Mouse (Mus musculus): Measurements from ENCODE around the gene 1700067K01Rik. TPM values are rescaled to one million over a fixed set of nuclear protein-coding genes. Genes with fewer than 3 reads are reported as not detected.
A peak's percentile ranks its signal among the peaks of the same experiment; 100 is the strongest.

Gene 1700067K01Rik
- 0.28 and 0.73 TPM in 2 replicates for polyA plus RNA-seq (2016; fragmentation: Nextera tagmentation; extraction: Ambion mirVana)

- peaks cover 55% of the 10 kb centered on the region for H3K4me1 ChIP-seq
- H3K27me3 ChIP-seq (ENCODE audit: low read depth, poor library complexity, severe bottlenecking): peaks cover 44% of the 10 kb centered on the region
- H3K36me3 ChIP-seq: peaks cover 40% of the 10 kb centered on the region
- DNase-seq (ENCODE audit: low spot score): peak; percentile 55
- H3K9me3 ChIP-seq (replicated peaks): no peaks in the 10 kb centered on the region
- peak within 1 kb of the TSS; percentile 32 for H3K4me3 ChIP-seq
- peak within 1 kb of the TSS; percentile 64 for H3K27ac ChIP-seq
- 19% methylated on average over 61 of the region's 61 CpGs for WGBS
Measured at GRCm38 (mm10) chr8:84001281-84002000, at the start of gene 1700067K01Rik. Gene 1700067K01Rik, plus strand, starts transcription at chr8:84001502.

DNA sequence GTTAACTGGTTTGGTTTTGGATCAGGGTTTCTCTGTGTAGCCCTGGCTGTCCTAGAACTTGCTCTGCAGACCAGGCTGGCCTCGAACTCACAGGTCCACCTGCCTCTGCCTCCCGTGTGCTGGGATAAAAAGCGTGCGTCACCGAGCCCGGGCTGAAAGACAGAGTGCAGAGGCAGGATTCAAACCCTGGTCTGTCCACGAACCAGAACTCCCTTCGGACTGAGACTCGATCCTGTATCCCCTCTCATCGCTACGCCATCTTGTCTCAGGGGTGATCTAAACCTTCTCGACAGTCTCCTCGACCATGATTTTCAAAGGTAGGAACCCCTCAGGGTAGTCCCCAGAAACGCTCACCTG, 46.6 kb upstream of the 1700067K01Rik start:
- Histone ChIP-seq H3K27me3 (ENCODE audit: low read depth, poor library complexity, severe bottlenecking) (no peaks in the 10 kb centered on the region), H3K36me3 (peaks cover 8% of the 10 kb centered on the region; the same call in 1 of the 2 replicates), H3K4me1 (peaks cover 21% of the 10 kb centered on the region), H3K9me3 (replicated peaks) (no peaks in the 10 kb centered on the region), H3K27ac (peak overlapping the region; percentile 81), H3K4me3 (peak overlapping the region; percentile 84)
- 2% methylated on average over 14 of the region's 14 CpGs for WGBS
- no peak for DNase-seq (ENCODE audit: low spot score)

DNA sequence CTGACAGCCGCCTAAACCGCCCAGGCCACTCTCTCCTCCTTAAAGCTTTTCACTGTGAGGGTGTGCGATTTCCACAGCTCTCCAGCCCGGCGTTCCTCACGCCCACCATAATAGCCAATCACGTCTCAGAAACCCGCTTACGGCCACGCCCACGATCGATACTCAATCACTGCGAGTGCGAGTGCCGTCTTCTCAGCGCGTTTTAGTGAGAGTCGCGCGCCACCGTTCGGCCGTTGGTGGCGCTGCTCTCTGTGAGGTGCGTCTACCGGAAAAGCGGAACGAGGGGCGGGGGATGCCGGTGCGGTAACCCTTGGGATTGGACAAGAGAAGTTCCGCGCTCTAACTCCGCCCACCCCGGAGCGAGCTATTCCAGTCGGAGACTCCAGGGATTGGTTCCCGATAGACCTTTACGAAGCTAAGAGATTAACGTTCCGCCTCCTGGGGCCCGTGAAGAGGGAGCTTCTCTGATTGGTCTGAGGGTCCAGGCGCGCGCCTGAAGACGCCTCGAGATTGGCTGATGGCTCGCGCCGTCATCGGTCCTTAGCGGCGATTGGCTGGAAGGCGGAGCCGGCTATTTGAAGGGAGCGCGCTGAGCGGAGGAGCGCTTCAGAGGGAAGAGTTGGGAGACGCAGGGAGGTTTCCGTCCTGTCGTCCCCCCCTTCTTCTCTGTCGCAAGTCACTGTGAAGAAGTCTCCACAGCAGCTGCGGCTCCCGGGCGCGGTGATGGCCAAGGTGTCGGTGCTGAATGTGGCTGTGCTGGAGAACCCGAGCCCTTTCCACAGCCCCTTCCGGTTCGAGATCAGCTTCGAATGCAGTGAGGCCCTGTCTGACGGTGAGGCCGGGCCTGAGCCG, 46.0 kb upstream of the 1700067K01Rik start, which contains the start of the genes Gm10644 and Asf1b:
Gm10644 (minus strand) TSS at position 100 of the 852 bp plus-strand sequence.
Asf1b (plus strand) TSS at position 402 of the 852 bp plus-strand sequence.
- Histone ChIP-seq H3K27me3 (ENCODE audit: low read depth, poor library complexity, severe bottlenecking) (no peaks in the 10 kb centered on the region), H3K27ac (peak within 1 kb of the TSS; percentile 81), H3K4me1 (peaks cover 21% of the 10 kb centered on the region), H3K36me3 (peaks cover 8% of the 10 kb centered on the region; the same call in 1 of the 2 replicates), H3K9me3 (replicated peaks) (no peaks in the 10 kb centered on the region), H3K4me3 (peak within 1 kb of the TSS; percentile 84)
- under 1% methylated on average over 75 of the region's 75 CpGs for WGBS
- peak; percentile 98 for DNase-seq (ENCODE audit: low spot score)

GRCm38 (mm10) chr8:83955958-83956218, 45.4 kb upstream of the 1700067K01Rik start:
- peaks cover 21% of the 10 kb centered on the region for H3K4me1 ChIP-seq
- H3K27me3 ChIP-seq (ENCODE audit: low read depth, poor library complexity, severe bottlenecking): no peaks in the 10 kb centered on the region
- peak overlapping the region; percentile 84 for H3K4me3 ChIP-seq
- peaks cover 8% of the 10 kb centered on the region; the same call in 1 of the 2 replicates for H3K36me3 ChIP-seq
- no peak for DNase-seq (ENCODE audit: low spot score)
- 1% methylated on average over 15 of the region's 15 CpGs for WGBS
- H3K27ac ChIP-seq: peak overlapping the region; percentile 81
- no peaks in the 10 kb centered on the region for H3K9me3 ChIP-seq (replicated peaks)

GRCm38 (mm10) chr8:83956789-83957188, 44.5 kb upstream of the 1700067K01Rik start:
- no peaks in the 10 kb centered on the region for H3K27me3 ChIP-seq (ENCODE audit: low read depth, poor library complexity, severe bottlenecking)
- H3K36me3 ChIP-seq: peaks cover 8% of the 10 kb centered on the region; the same call in 1 of the 2 replicates
- H3K9me3 ChIP-seq (replicated peaks): no peaks in the 10 kb centered on the region
- no peak overlapping the region for H3K27ac ChIP-seq
- no peak for DNase-seq (ENCODE audit: low spot score)
- H3K4me3 ChIP-seq: peak overlapping the region; percentile 84
- WGBS: 34% methylated on average over 1 of the region's 1 CpGs
- peaks cover 21% of the 10 kb centered on the region for H3K4me1 ChIP-seq

GRCm38 (mm10) chr8:83964015-83964765, 37.1 kb upstream of the 1700067K01Rik start:
- 90% methylated on average over 5 of the region's 5 CpGs for WGBS
- peaks cover 54% of the 10 kb centered on the region for H3K36me3 ChIP-seq
- H3K4me3 ChIP-seq: no peak overlapping the region
- no peak overlapping the region for H3K27ac ChIP-seq
- no peak for DNase-seq (ENCODE audit: low spot score)
- H3K27me3 ChIP-seq (ENCODE audit: low read depth, poor library complexity, severe bottlenecking): no peaks in the 10 kb centered on the region
- no peaks in the 10 kb centered on the region for H3K9me3 ChIP-seq (replicated peaks)
- H3K4me1 ChIP-seq: no peaks in the 10 kb centered on the region

GRCm38 (mm10) chr8:83967701-83968100, 33.6 kb upstream of the 1700067K01Rik start:
- H3K4me1 ChIP-seq: peaks cover 14% of the 10 kb centered on the region
- peaks cover 64% of the 10 kb centered on the region for H3K36me3 ChIP-seq
- no peaks in the 10 kb centered on the region for H3K9me3 ChIP-seq (replicated peaks)
- no peak for DNase-seq (ENCODE audit: low spot score)
- no peak overlapping the region for H3K27ac ChIP-seq
- no peaks in the 10 kb centered on the region for H3K27me3 ChIP-seq (ENCODE audit: low read depth, poor library complexity, severe bottlenecking)
- WGBS: 96% methylated on average over 7 of the region's 7 CpGs
- no peak overlapping the region for H3K4me3 ChIP-seq

- peaks cover 50% of the 10 kb centered on the region for H3K36me3 ChIP-seq
- DNase-seq (ENCODE audit: low spot score): no peak
- peaks cover 33% of the 10 kb centered on the region for H3K4me1 ChIP-seq
- H3K27me3 ChIP-seq (ENCODE audit: low read depth, poor library complexity, severe bottlenecking): no peaks in the 10 kb centered on the region
- WGBS: 92% methylated on average over 4 of the region's 4 CpGs
- no peak overlapping the region for H3K27ac ChIP-seq
- H3K9me3 ChIP-seq (replicated peaks): no peaks in the 10 kb centered on the region
- H3K4me3 ChIP-seq: no peak overlapping the region
Measured at GRCm38 (mm10) chr8:83971121-83971520, 30.2 kb upstream of the 1700067K01Rik start.

DNA sequence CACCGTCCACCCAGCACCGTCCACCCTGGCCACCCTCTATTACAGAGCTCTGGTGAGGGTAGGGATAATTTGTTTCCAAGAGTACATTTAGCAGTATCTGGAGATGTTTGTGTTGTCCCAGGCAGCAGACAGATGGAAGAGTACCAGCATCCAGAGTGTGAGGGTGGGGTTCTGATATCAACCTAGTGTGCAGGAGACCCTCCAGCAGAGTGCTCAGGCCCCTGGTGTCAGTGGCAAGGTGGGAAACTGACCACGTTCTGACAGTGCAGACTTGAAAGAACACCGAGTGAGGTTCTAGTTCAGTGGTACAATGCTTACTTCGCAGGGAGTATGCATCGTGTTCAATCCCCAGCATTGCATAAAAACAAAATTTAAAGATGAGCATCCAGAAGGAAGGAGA, 29.6 kb upstream of the 1700067K01Rik start:
- H3K4me3 ChIP-seq: peak overlapping the region; percentile 89
- peaks cover 46% of the 10 kb centered on the region for H3K36me3 ChIP-seq
- WGBS: 79% methylated on average over 6 of the region's 6 CpGs
- H3K4me1 ChIP-seq: peaks cover 34% of the 10 kb centered on the region
- H3K27ac ChIP-seq: no peak overlapping the region; the same call in 1 of the 2 replicates
- H3K9me3 ChIP-seq (replicated peaks): no peaks in the 10 kb centered on the region
- DNase-seq (ENCODE audit: low spot score): no peak
- no peaks in the 10 kb centered on the region for H3K27me3 ChIP-seq (ENCODE audit: low read depth, poor library complexity, severe bottlenecking)

GRCm38 (mm10) chr8:83972150-83973120, 28.9 kb upstream of the 1700067K01Rik start, which contains the start of gene Prkaca:
Gene Prkaca, plus strand, starts transcription at chr8:83972993.
- WGBS: under 1% methylated on average over 89 of the region's 94 CpGs
- peak within 1 kb of the TSS; percentile 89 for H3K4me3 ChIP-seq
- peaks cover 42% of the 10 kb centered on the region for H3K4me1 ChIP-seq
- no peaks in the 10 kb centered on the region for H3K9me3 ChIP-seq (replicated peaks)
- H3K36me3 ChIP-seq: peaks cover 38% of the 10 kb centered on the region
- H3K27me3 ChIP-seq (ENCODE audit: low read depth, poor library complexity, severe bottlenecking): no peaks in the 10 kb centered on the region
- DNase-seq (ENCODE audit: low spot score): peak; percentile 96
- peak within 1 kb of the TSS; percentile 89 for H3K27ac ChIP-seq

GRCm38 (mm10) chr8:83973161-83974031, 27.9 kb upstream of the 1700067K01Rik start:
- Histone ChIP-seq H3K36me3 (peaks cover 38% of the 10 kb centered on the region), H3K4me3 (peak overlapping the region; percentile 89), H3K9me3 (replicated peaks) (no peaks in the 10 kb centered on the region), H3K4me1 (peaks cover 51% of the 10 kb centered on the region), H3K27ac (peak overlapping the region; percentile 89), H3K27me3 (ENCODE audit: low read depth, poor library complexity, severe bottlenecking) (no peaks in the 10 kb centered on the region)
- peak; percentile 38 for DNase-seq (ENCODE audit: low spot score)
- 4% methylated on average over 37 of the region's 37 CpGs for WGBS

All from limb, embryonic 10.5 days (tissue).